Mouse (Mus musculus) CH12.LX (cell line): ENCODE results near the gene 9130213A22Rik.

Experiments
- CHD1 ChIP-seq: IDR thresholded peaks from 2 replicates; pipeline ENCODE4 v1.6.1; 2012; ENCODE audit warnings: low read depth, low read length, improper control_type of control experiment, inconsistent platforms
- CTCF ChIP-seq, 2 experiments: IDR thresholded peaks in 1 of 2; conservative IDR thresholded peaks in 1 of 2; 2 replicates each; pipeline ENCODE4 v1.5.1; 2011 to 2012; ENCODE audit warnings: low read depth in 2 of 2, low read length in 2 of 2, improper control_type of control experiment in 1 of 2, inconsistent platforms in 1 of 2, mild to moderate bottlenecking in 1 of 2, moderate library complexity in 1 of 2
- GABPA ChIP-seq: IDR thresholded peaks from 2 replicates; pipeline ENCODE4 v1.6.1; 2012; ENCODE audit warnings: low read depth, low read length, improper control_type of control experiment, inconsistent platforms; ENCODE audit not compliant: insufficient replicate concordance
- POLR2A ChIP-seq: IDR thresholded peaks from 2 replicates; pipeline ENCODE4 v1.6.1; 2011; ENCODE audit warnings: low read depth, mild to moderate bottlenecking, improper control_type of control experiment, low read length

DNA sequence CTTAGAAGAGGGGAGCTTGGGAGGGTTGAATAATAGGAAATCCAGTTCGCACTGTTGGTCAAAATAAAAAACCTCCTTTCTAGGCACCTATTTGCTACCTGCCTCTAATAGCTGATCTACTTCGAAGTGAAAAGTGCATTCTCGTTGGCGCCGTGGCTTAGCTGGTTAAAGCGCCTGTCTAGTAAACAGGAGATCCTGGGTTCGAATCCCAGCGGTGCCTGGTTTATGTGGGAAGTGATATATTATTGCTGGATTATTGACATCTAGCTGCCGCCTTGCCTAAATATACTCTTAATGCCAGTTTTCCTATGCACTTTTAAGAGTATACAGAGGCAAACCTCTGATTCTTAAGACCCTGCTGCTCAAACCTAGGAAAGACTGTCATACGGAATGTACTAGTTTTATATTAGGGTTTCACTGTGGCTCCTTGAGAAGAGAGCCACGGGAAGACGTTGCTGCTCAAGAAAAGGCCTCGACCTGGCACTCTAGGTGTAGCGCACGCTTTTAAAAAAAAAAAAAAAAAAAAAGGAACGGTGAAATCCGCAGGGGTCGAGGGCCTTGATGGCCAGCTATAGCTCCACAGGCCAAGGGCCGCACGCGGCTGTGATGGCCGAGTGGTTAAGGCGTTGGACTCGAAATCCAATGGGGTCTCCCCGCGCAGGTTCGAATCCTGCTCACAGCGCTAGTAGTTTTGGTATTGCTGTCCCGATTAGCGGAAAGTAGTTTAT is 11.9 kb downstream of the 9130213A22Rik start:
- TF ChIP-seq POLR2A, result peak; percentile 92
- TF ChIP-seq CTCF (conservative IDR thresholded peaks at IDR 0.05 in 1 of 2, IDR thresholded peaks at IDR 0.05 in 1 of 2; ENCODE audit: low read depth in 2 of 2, low read length in 2 of 2), result no peak
- no peak for TF ChIP-seq CHD1
- no peak for TF ChIP-seq GABPA
